ENCODE assay signal across 1 mouse cellular context in genomic region chr1:24107378-24107777, GRCm38 (mm10).
TF ChIP-seq lines count a peak whose summit lies in the region.

No protein-coding gene starts in this region.

TF ChIP-seq in CH12.LX, 34 proteins besides CTCF, POLR2A, EP300 and RAD21 (continued from another document):
- TF ChIP-seq MYC (IDR thresholded peaks at IDR 0.05; ENCODE audit: low read depth, low read length) (peak; percentile 85), MAX (IDR thresholded peaks at IDR 0.05; ENCODE audit: low read length) (peak; percentile 77; the same call in 1 of the 2 replicates), BHLHE40 (IDR thresholded peaks at IDR 0.05; ENCODE audit: low read depth, low read length) (peak; percentile 93), MAZ (IDR thresholded peaks at IDR 0.05; ENCODE audit: low read depth, low read length) (no peak), TBP (conservative IDR thresholded peaks at IDR 0.05; ENCODE audit: low read depth, low read length) (0 out of 2 replicates have a peak, but pooled peaks have one; percentile 59), CHD2 (IDR thresholded peaks at IDR 0.05; ENCODE audit: low read length) (peak; percentile 72; the same call in 1 of the 2 replicates), TCF12 (IDR thresholded peaks at IDR 0.05; ENCODE audit: low read depth, low read length) (peak; percentile 61; the same call in 1 of the 2 replicates)
